Mouse (Mus musculus): ENCODE measurements around the gene Frat2. TPM values are rescaled to one million over a fixed set of nuclear protein-coding genes. Genes with fewer than 3 reads are reported as not detected.

Gene Frat2
- polyA plus RNA-seq, 1 experiment = 0.60 TPM

GRCm38 (mm10) chr19:41842196-41842595 lies 5.7 kb downstream of the Frat2 start:
- Histone ChIP-seq H3K79me2 (ENCODE audit: control insufficient read depth, insufficient read depth) (no peaks in the 10 kb centered on the region), H3K36me3 (ENCODE audit: control insufficient read depth, insufficient read depth) (no peaks in the 10 kb centered on the region), H3K4me3 (ENCODE audit: insufficient read depth, poor library complexity, severe bottlenecking) (no peak overlapping the region), H3K27me3 (ENCODE audit: control insufficient read depth, insufficient read depth, insufficient read length) (peaks cover 31% of the 10 kb centered on the region), H3ac (ENCODE audit: control insufficient read depth, insufficient read length, low read depth) (no peak overlapping the region), H3K79me3 (ENCODE audit: low read depth) (no peaks in the 10 kb centered on the region)
- TF ChIP-seq FOSL1 (IDR thresholded peaks at IDR 0.05; ENCODE audit: insufficient read depth, low read length, poor library complexity, severe bottlenecking) (no peak), CTCF (IDR thresholded peaks at IDR 0.05; ENCODE audit: control insufficient read depth, insufficient read depth, insufficient read length) (no peak), MYOG (IDR thresholded peaks at IDR 0.05; ENCODE audit: control insufficient read depth, extremely low read depth, insufficient read length) (no peak), CEBPB (IDR thresholded peaks at IDR 0.05; ENCODE audit: low read depth) (no peak), MAX (IDR thresholded peaks at IDR 0.05) (no peak), MYOD1 (IDR thresholded peaks at IDR 0.05; ENCODE audit: control insufficient read depth, insufficient read length, low read depth) (no peak), USF1 (IDR thresholded peaks at IDR 0.05; ENCODE audit: low read depth) (no peak)

DNA sequence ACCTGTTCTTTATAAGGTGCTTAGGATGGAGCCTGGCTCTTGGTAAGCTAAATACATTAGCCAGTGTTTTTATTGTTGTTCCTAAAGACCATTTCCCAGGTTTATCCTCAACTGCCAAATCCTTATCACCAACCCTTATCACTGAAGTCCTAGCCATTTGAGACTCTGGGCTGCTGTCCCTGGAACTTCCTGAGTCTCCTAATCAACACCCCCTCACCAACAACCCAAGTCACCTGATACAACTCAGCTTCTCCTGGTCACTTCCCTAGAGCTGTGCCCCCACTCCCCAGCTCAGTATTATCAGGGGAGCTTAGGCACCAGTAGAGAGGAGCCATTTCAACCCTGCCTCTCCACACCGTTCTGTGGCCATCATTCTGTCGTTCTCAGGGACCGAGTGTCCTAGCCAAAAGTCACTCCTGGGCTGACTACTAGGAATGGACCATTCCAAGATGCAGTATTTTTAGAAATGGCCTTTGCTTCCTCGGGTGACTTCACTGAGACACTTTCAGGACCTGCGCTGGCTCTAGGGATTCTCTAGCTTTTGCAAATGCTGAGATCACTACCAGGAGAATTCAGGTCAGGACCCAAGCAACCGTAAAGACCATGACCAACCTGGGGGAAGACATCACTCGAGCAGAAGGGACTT lies 6.7 kb downstream of the Frat2 start:
- Histone ChIP-seq H3K79me2 (ENCODE audit: control insufficient read depth, insufficient read depth) (no peaks in the 10 kb centered on the region), H3K4me3 (ENCODE audit: insufficient read depth, poor library complexity, severe bottlenecking) (no peak overlapping the region), H3K36me3 (ENCODE audit: control insufficient read depth, insufficient read depth) (no peaks in the 10 kb centered on the region), H3K27me3 (ENCODE audit: control insufficient read depth, insufficient read depth, insufficient read length) (peaks cover 29% of the 10 kb centered on the region), H3K79me3 (ENCODE audit: low read depth) (no peaks in the 10 kb centered on the region), H3ac (ENCODE audit: control insufficient read depth, insufficient read length, low read depth) (no peak overlapping the region)
- TF ChIP-seq CTCF (IDR thresholded peaks at IDR 0.05; ENCODE audit: control insufficient read depth, insufficient read depth, insufficient read length) (no peak), CEBPB (IDR thresholded peaks at IDR 0.05; ENCODE audit: low read depth) (no peak), MYOD1 (IDR thresholded peaks at IDR 0.05; ENCODE audit: control insufficient read depth, insufficient read length, low read depth) (no peak), MAX (IDR thresholded peaks at IDR 0.05) (no peak), FOSL1 (IDR thresholded peaks at IDR 0.05; ENCODE audit: insufficient read depth, low read length, poor library complexity, severe bottlenecking) (no peak), MYOG (IDR thresholded peaks at IDR 0.05; ENCODE audit: control insufficient read depth, extremely low read depth, insufficient read length) (no peak), USF1 (IDR thresholded peaks at IDR 0.05; ENCODE audit: low read depth) (no peak)

GRCm38 (mm10) chr19:41839685-41840084 lies 8.2 kb downstream of the Frat2 start:
- Histone ChIP-seq H3K79me2 (ENCODE audit: control insufficient read depth, insufficient read depth) (no peaks in the 10 kb centered on the region), H3K27me3 (ENCODE audit: control insufficient read depth, insufficient read depth, insufficient read length) (peaks cover 33% of the 10 kb centered on the region), H3K79me3 (ENCODE audit: low read depth) (no peaks in the 10 kb centered on the region), H3ac (ENCODE audit: control insufficient read depth, insufficient read length, low read depth) (no peak overlapping the region), H3K36me3 (ENCODE audit: control insufficient read depth, insufficient read depth) (no peaks in the 10 kb centered on the region), H3K4me3 (ENCODE audit: insufficient read depth, poor library complexity, severe bottlenecking) (no peak overlapping the region)
- TF ChIP-seq MAX (IDR thresholded peaks at IDR 0.05) (no peak), FOSL1 (IDR thresholded peaks at IDR 0.05; ENCODE audit: insufficient read depth, low read length, poor library complexity, severe bottlenecking) (no peak), CEBPB (IDR thresholded peaks at IDR 0.05; ENCODE audit: low read depth) (no peak), MYOG (IDR thresholded peaks at IDR 0.05; ENCODE audit: control insufficient read depth, extremely low read depth, insufficient read length) (no peak)

GRCm38 (mm10) chr19:41838808-41839207 lies 9.1 kb downstream of the Frat2 start:
- no peaks in the 10 kb centered on the region for H3K79me2 ChIP-seq (ENCODE audit: control insufficient read depth, insufficient read depth)
- H3K27me3 ChIP-seq (ENCODE audit: control insufficient read depth, insufficient read depth, insufficient read length) = peaks cover 33% of the 10 kb centered on the region
- H3K79me3 ChIP-seq (ENCODE audit: low read depth) = no peaks in the 10 kb centered on the region
- H3K36me3 ChIP-seq (ENCODE audit: control insufficient read depth, insufficient read depth) = no peaks in the 10 kb centered on the region
- TF ChIP-seq MYOG (IDR thresholded peaks at IDR 0.05; ENCODE audit: control insufficient read depth, extremely low read depth, insufficient read length) = no peak
- TF ChIP-seq CEBPB (IDR thresholded peaks at IDR 0.05; ENCODE audit: low read depth) = no peak
- no peak for TF ChIP-seq MYOD1 (IDR thresholded peaks at IDR 0.05; ENCODE audit: control insufficient read depth, insufficient read length, low read depth)
- TF ChIP-seq FOSL1 (IDR thresholded peaks at IDR 0.05; ENCODE audit: insufficient read depth, low read length, poor library complexity, severe bottlenecking) = no peak
- no peak overlapping the region for H3K4me3 ChIP-seq (ENCODE audit: insufficient read depth, poor library complexity, severe bottlenecking)
- H3ac ChIP-seq (ENCODE audit: control insufficient read depth, insufficient read length, low read depth) = no peak overlapping the region

GRCm38 (mm10) chr19:41837917-41838261 lies 10.0 kb downstream of the Frat2 start:
- TF ChIP-seq USF1 (IDR thresholded peaks at IDR 0.05; ENCODE audit: low read depth) (no peak), CTCF (IDR thresholded peaks at IDR 0.05; ENCODE audit: control insufficient read depth, insufficient read depth, insufficient read length) (no peak), MAX (IDR thresholded peaks at IDR 0.05) (no peak), CEBPB (IDR thresholded peaks at IDR 0.05; ENCODE audit: low read depth) (no peak), MYOD1 (IDR thresholded peaks at IDR 0.05; ENCODE audit: control insufficient read depth, insufficient read length, low read depth) (no peak), MYOG (IDR thresholded peaks at IDR 0.05; ENCODE audit: control insufficient read depth, extremely low read depth, insufficient read length) (no peak), FOSL1 (IDR thresholded peaks at IDR 0.05; ENCODE audit: insufficient read depth, low read length, poor library complexity, severe bottlenecking) (no peak)
- Histone ChIP-seq H3K27me3 (ENCODE audit: control insufficient read depth, insufficient read depth, insufficient read length) (peaks cover 38% of the 10 kb centered on the region), H3ac (ENCODE audit: control insufficient read depth, insufficient read length, low read depth) (no peak overlapping the region), H3K4me3 (ENCODE audit: insufficient read depth, poor library complexity, severe bottlenecking) (no peak overlapping the region), H3K79me2 (ENCODE audit: control insufficient read depth, insufficient read depth) (no peaks in the 10 kb centered on the region), H3K36me3 (ENCODE audit: control insufficient read depth, insufficient read depth) (no peaks in the 10 kb centered on the region), H3K79me3 (ENCODE audit: low read depth) (no peaks in the 10 kb centered on the region)
